Comparison of ENCODE assay signal across 9 mouse cellular contexts in genomic region chr11:116647340-116647991, GRCm38 (mm10). TPM values are rescaled to one million over a fixed set of nuclear protein-coding genes. Genes with fewer than 3 reads are reported as not detected.
DNase-seq lines count a peak whose midpoint lies in the region; ATAC-seq and TF ChIP-seq lines count a peak whose summit lies in the region.
"Had no signal": no experiment of that assay in that cellular context is flagged by ENCODE, and none has a peak within 500 bp of the region (broad histone marks: within the 10 kb centered on the region; RNA-seq: fewer than 3 reads in every experiment).

No protein-coding gene starts in this region.

- peak; percentile 52 for DNase-seq in forebrain, embryonic 11.5 days (ENCODE audit: low spot score)
- peak; percentile 80 for DNase-seq in embryonic facial prominence, embryonic 10.5 days (ENCODE audit: low spot score)
- DNase-seq in heart, postnatal 10 days, result peak; percentile 81 to 82
- DNase-seq in liver, postnatal 0 days, result no peak
- no peak for DNase-seq in spleen, adult 18-20 months
- DNase-seq in retina, postnatal 1 day, result no peak

- peaks cover 6% of the 10 kb centered on the region; the same call in 1 of the 2 replicates for H3K4me1 ChIP-seq in forebrain, embryonic 11.5 days (replicated peaks; ENCODE audit: control insufficient read depth, insufficient read depth, low read length)
- H3K4me1 ChIP-seq in forebrain, embryonic 16.5 days (replicated peaks; ENCODE audit: control insufficient read depth, insufficient read depth, low read length), result peaks cover 17% of the 10 kb centered on the region
- peaks cover 89% of the 10 kb centered on the region for H3K4me1 ChIP-seq in embryonic facial prominence, embryonic 10.5 days
- no peaks in the 10 kb centered on the region for H3K4me1 ChIP-seq in liver, postnatal 0 days (ENCODE audit: insufficient read depth)

- no peak overlapping the region for H3K4me3 ChIP-seq in forebrain, embryonic 11.5 days (ENCODE audit: low read depth, low read length)
- H3K4me3 ChIP-seq in forebrain, embryonic 16.5 days (replicated peaks; ENCODE audit: low read length), result no peak overlapping the region
- peak overlapping the region; percentile 24 for H3K4me3 ChIP-seq in embryonic facial prominence, embryonic 10.5 days
- H3K4me3 ChIP-seq in liver, postnatal 0 days (ENCODE audit: low read depth, low read length), result no peak overlapping the region
- H3K4me3 ChIP-seq: midbrain, embryonic 12.5 days had no signal

- no peak overlapping the region for H3K9ac ChIP-seq in forebrain, embryonic 11.5 days (ENCODE audit: low read length)
- no peak overlapping the region for H3K9ac ChIP-seq in forebrain, embryonic 16.5 days (replicated peaks; ENCODE audit: low read depth, low read length)
- no peak overlapping the region for H3K9ac ChIP-seq in liver, postnatal 0 days (replicated peaks)
- H3K9ac ChIP-seq: midbrain, embryonic 12.5 days had no signal

- TF ChIP-seq EP300 in liver, postnatal 0 days (IDR thresholded peaks at IDR 0.05; ENCODE audit: low read depth), result no peak

- no peak for ATAC-seq in forebrain, embryonic 11.5 days (replicated peaks; ENCODE audit: low FRiP score)
- ATAC-seq in forebrain, embryonic 16.5 days, result no peak
- ATAC-seq in liver, postnatal 0 days, result peak; percentile 53
- ATAC-seq in activated CD4-positive, CD25-positive, alpha-beta regulatory T cell, adult 4 months, result no peak

- peak; percentile 34; the same call in 1 of the 2 replicates for TF ChIP-seq CTCF in liver, postnatal 0 days (IDR thresholded peaks at IDR 0.05; ENCODE audit: low read depth)

- no peak overlapping the region for H3K4me2 ChIP-seq in forebrain, embryonic 11.5 days (ENCODE audit: low read depth, low read length, severe bottlenecking)
- H3K4me2 ChIP-seq in forebrain, embryonic 16.5 days (ENCODE audit: low read length), result no peak overlapping the region
- no peak overlapping the region for H3K4me2 ChIP-seq in liver, postnatal 0 days (ENCODE audit: low read depth, low read length)
- H3K4me2 ChIP-seq: midbrain, embryonic 12.5 days had no signal

- H3K36me3 ChIP-seq in forebrain, embryonic 11.5 days (ENCODE audit: control insufficient read depth, insufficient read depth, low read length), result no peaks in the 10 kb centered on the region
- H3K36me3 ChIP-seq in forebrain, embryonic 16.5 days (ENCODE audit: control insufficient read depth, insufficient read depth), result no peaks in the 10 kb centered on the region
- no peaks in the 10 kb centered on the region for H3K36me3 ChIP-seq in embryonic facial prominence, embryonic 10.5 days (replicated peaks)
- H3K36me3 ChIP-seq in liver, postnatal 0 days (replicated peaks; ENCODE audit: insufficient read depth, low read length), result no peaks in the 10 kb centered on the region
- H3K36me3 ChIP-seq: midbrain, embryonic 12.5 days had no signal

- intact Hi-C loops in heart, postnatal 10 days (cut with DNase I), result loop anchor here (10.0 kb wide), 1 partner anchor 407 kb away; no protein-coding TSS in a partner anchor

- H3K27ac ChIP-seq in forebrain, embryonic 11.5 days (ENCODE audit: low read depth, low read length), result no peak overlapping the region
- H3K27ac ChIP-seq in forebrain, embryonic 16.5 days (ENCODE audit: low read length), result no peak overlapping the region
- peak overlapping the region; percentile 85 for H3K27ac ChIP-seq in embryonic facial prominence, embryonic 10.5 days (replicated peaks)
- H3K27ac ChIP-seq in liver, postnatal 0 days (ENCODE audit: low read depth), result peak overlapping the region; percentile 79; the same call in 1 of the 2 replicates
- H3K27ac ChIP-seq: midbrain, embryonic 12.5 days had no signal

- WGBS in forebrain, embryonic 11.5 days, result 66% methylated on average over 11 of the region's 11 CpGs
- 68% methylated on average over 11 of the region's 11 CpGs for WGBS in forebrain, embryonic 16.5 days
- 39% methylated on average over 11 of the region's 11 CpGs for WGBS in embryonic facial prominence, embryonic 10.5 days
- 42% methylated on average over 11 of the region's 11 CpGs for WGBS in liver, postnatal 0 days (ENCODE audit: insufficient replicate concordance)

- no peaks in the 10 kb centered on the region for H3K9me3 ChIP-seq in forebrain, embryonic 11.5 days (ENCODE audit: control insufficient read depth, low read length)
- H3K9me3 ChIP-seq in forebrain, embryonic 16.5 days (ENCODE audit: control insufficient read depth, low read length), result no peaks in the 10 kb centered on the region
- H3K9me3 ChIP-seq in embryonic facial prominence, embryonic 10.5 days, result no peaks in the 10 kb centered on the region
- H3K9me3 ChIP-seq in liver, postnatal 0 days (ENCODE audit: low read length), result no peaks in the 10 kb centered on the region
- H3K9me3 ChIP-seq: midbrain, embryonic 12.5 days had no signal

- peaks cover 4% of the 10 kb centered on the region; the same call in 1 of the 2 replicates for H3K27me3 ChIP-seq in forebrain, embryonic 11.5 days (ENCODE audit: control insufficient read depth, insufficient read depth, low read length)
- H3K27me3 ChIP-seq in forebrain, embryonic 16.5 days (replicated peaks; ENCODE audit: control insufficient read depth, insufficient read depth, low read length), result no peaks in the 10 kb centered on the region
- H3K27me3 ChIP-seq in embryonic facial prominence, embryonic 10.5 days (replicated peaks; ENCODE audit: low read depth, poor library complexity, severe bottlenecking), result peaks cover 46% of the 10 kb centered on the region
- H3K27me3 ChIP-seq in liver, postnatal 0 days (ENCODE audit: insufficient read depth, low read length), result peaks cover 8% of the 10 kb centered on the region

RNA-seq across cellular contexts. Expression of gene Prcd, which starts 5.9 kb away (rescaled TPM):
- 0.23 and 0.67 TPM in 2 replicates for polyA plus RNA-seq in forebrain, embryonic 11.5 days (2014; fragmentation: Nextera tagmentation; extraction: Ambion mirVana)
- 2.9 and 3.2 TPM in 2 replicates for polyA plus RNA-seq in forebrain, embryonic 16.5 days (2015; fragmentation: Nextera tagmentation; extraction: Ambion mirVana)
- 0.76 and 1.2 TPM in 2 replicates for polyA plus RNA-seq in embryonic facial prominence, embryonic 10.5 days (2016; fragmentation: Nextera tagmentation; extraction: Ambion mirVana)
- 1 to 10 TPM; 1.4 to 1.7 TPM for total RNA-seq in heart, postnatal 10 days (2021)
- 0.32 TPM in 1 of 2 replicates, not detected in the other for polyA plus RNA-seq in liver, postnatal 0 days (2015; fragmentation: Nextera tagmentation; extraction: Ambion mirVana)
- polyA plus RNA-seq in activated CD4-positive, CD25-positive, alpha-beta regulatory T cell, adult 4 months (2017; shearing (Covaris generic)), result not detected

RNA-seq across cellular contexts. Expression of gene Cygb, which starts 6.6 kb away (rescaled TPM):
- 1.7 TPM in 2 replicates for polyA plus RNA-seq in forebrain, embryonic 11.5 days (2014; fragmentation: Nextera tagmentation; extraction: Ambion mirVana)
- polyA plus RNA-seq in forebrain, embryonic 16.5 days (2015; fragmentation: Nextera tagmentation; extraction: Ambion mirVana), result 16.6 TPM in 2 replicates
- 5.0 and 5.7 TPM in 2 replicates for polyA plus RNA-seq in embryonic facial prominence, embryonic 10.5 days (2016; fragmentation: Nextera tagmentation; extraction: Ambion mirVana)
- total RNA-seq in heart, postnatal 10 days (2021), result 10 to 100 TPM; 76.2 to 85.4 TPM
- polyA plus RNA-seq in liver, postnatal 0 days (2015; fragmentation: Nextera tagmentation; extraction: Ambion mirVana), result 3.6 and 3.7 TPM in 2 replicates
- not detected for polyA plus RNA-seq in activated CD4-positive, CD25-positive, alpha-beta regulatory T cell, adult 4 months (2017; shearing (Covaris generic))

RNA-seq across cellular contexts. Expression of gene Rhbdf2, which starts 20.6 kb away (rescaled TPM):
- 2.5 and 2.7 TPM in 2 replicates for polyA plus RNA-seq in forebrain, embryonic 11.5 days (2014; fragmentation: Nextera tagmentation; extraction: Ambion mirVana)
- polyA plus RNA-seq in forebrain, embryonic 16.5 days (2015; fragmentation: Nextera tagmentation; extraction: Ambion mirVana), result 1.0 and 1.5 TPM in 2 replicates
- polyA plus RNA-seq in embryonic facial prominence, embryonic 10.5 days (2016; fragmentation: Nextera tagmentation; extraction: Ambion mirVana), result 5.5 and 6.1 TPM in 2 replicates
- 10 to 100 TPM; 15.4 to 17.7 TPM for total RNA-seq in heart, postnatal 10 days (2021)
- 4.9 and 6.2 TPM in 2 replicates for polyA plus RNA-seq in liver, postnatal 0 days (2015; fragmentation: Nextera tagmentation; extraction: Ambion mirVana)
- polyA plus RNA-seq in activated CD4-positive, CD25-positive, alpha-beta regulatory T cell, adult 4 months (2017; shearing (Covaris generic)), result 1 to 10 TPM; 4.9 to 5.0 TPM

Comparison
In these comparisons a context has a peak if more than half of its experiments do, and no peak if none do; other contexts are left out.
1. DNase-seq: peak in forebrain, embryonic 11.5 days (single experiment), embryonic facial prominence, embryonic 10.5 days (single experiment) and heart, postnatal 10 days (2 of 2); none in liver, postnatal 0 days (single experiment), spleen, adult 18-20 months (0 of 2) and retina, postnatal 1 day (single experiment).
2. H3K27ac ChIP-seq: peak in embryonic facial prominence, embryonic 10.5 days (single experiment) and liver, postnatal 0 days (single experiment); none in forebrain, embryonic 11.5 days (single experiment) and forebrain, embryonic 16.5 days (single experiment).